Mouse (Mus musculus): ENCODE measurements around the gene Cyp26a1.
A peak's percentile ranks its signal among the peaks of the same experiment; 100 is the strongest.

Gene Cyp26a1

DNA sequence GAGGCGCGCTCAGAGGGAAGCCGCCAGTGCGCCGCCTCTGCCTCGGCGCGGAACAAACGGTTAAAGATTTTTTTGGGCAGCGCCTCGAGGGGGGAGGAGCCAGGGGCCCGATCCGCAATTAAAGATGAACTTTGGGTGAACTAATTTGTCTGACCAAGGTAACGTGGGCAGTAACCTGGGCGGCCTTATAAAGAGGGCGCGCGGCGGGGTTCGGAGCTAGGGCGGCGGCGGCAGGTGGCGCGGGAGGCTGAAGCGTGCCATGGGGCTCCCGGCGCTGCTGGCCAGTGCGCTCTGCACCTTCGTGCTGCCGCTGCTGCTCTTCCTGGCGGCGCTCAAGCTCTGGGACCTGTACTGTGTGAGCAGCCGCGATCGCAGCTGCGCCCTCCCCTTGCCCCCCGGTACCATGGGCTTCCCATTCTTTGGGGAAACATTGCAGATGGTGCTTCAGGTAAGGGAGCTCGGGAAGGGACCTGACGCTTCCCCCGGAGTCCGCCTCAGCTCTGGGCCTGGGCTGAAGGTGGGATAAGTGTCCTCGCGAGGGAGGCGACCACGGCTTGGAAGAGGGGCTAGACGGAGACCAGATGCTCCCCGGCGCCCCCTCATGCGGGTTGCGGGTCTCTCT is at the start of gene Cyp26a1:
Cyp26a1 (plus strand) TSS at position 148 of the 622 bp plus-strand sequence.
- DNase-seq: no peak

DNA sequence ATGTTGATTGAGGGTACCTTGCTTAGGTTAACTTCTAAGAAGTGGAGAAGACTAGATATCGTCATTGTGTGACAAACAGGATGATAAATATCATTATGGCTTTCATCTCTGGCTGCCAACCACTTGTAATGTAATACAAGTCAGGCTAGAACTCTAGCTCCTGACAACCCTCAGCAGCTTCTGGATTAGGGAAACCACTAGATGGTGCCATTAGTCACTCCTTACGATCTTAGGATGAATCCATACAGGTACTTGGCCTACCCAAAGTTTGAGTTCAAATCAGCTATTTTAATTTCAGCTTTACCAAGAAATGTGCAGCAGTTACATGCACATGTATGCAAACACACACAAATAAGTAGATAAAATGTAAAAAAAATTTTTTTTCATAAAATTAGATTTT is 49.6 kb upstream of the Cyp26a1 start:
- DNase-seq: no peak

DNA sequence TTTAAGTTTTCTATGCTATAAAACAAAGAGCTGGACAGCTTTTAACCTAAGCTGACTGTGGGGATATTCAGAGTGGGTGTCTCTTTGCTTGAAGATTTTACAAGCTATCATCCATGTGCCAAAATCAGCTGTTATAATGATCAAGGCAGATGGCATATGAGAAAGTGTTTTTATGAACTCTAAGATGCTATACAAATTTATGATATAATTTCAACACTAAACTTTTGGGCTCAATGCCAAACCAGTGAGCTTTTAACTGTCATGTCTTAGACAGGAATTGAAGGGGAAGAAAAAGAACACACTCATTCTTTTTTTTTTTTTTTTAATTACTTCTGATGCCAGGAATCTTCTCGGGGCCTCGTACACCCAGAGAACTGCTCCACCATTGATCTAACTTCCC is 47.1 kb upstream of the Cyp26a1 start:
- no peak for DNase-seq

DNA sequence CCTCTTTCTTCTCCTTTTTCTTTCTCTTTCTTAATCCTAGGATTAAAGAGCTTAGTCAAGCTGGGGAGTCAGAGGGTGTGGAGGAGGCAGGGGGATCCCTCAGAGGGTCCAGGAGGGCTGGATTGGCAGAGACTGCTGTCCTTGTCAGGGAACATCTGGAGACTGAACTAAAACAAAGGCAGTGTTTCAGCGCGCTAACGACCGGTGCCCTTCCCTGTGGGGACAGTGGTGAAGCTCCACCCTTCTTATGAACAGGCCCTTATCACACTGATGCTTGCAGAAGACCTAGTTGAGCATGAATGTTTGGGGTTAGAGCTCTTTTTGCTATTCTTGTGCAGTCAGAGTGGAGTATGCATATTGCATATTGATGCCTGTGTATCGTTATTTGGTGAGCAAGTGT is 43.6 kb upstream of the Cyp26a1 start:
- no peak for DNase-seq

DNA sequence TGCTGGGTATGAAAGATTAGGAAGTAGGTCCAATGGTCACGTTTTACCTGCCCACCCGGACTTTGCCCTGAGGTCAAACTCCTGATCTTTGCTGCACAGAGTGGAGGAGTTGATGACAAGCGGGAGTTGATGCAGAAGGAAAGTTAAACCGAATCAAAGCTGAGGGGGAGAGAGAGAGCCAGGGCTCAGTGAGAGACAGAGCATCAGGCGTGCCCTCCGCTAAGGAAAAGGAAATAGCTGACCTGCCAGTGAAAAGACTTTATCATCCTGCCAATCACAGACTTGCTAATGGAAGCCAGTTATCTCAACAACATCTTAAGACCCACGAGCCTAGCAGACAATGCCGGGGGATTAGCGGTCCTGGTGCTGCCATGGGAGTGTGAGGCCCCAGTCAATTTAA is 41.2 kb upstream of the Cyp26a1 start:
- DNase-seq: peak; percentile 68

DNA sequence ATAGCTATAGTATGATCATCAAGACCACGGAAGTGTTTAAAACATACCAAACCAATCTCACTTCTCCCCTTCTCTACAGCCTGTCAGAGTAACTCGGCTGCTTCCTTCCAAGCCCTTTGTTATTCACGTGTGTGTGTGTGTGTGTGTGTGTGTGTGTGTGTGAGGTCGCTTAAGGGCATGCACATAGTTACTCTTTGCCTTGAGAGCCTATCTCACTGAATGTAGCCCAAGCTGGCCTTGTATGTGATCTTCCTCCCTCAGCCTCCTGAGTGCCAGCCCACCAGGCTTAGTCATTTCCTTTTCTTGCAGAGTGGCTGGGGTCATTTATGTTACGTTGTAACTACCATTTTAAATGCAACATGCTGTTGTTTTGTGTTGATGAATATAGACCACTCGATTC is 32.3 kb upstream of the Cyp26a1 start:
- no peak for DNase-seq

DNA sequence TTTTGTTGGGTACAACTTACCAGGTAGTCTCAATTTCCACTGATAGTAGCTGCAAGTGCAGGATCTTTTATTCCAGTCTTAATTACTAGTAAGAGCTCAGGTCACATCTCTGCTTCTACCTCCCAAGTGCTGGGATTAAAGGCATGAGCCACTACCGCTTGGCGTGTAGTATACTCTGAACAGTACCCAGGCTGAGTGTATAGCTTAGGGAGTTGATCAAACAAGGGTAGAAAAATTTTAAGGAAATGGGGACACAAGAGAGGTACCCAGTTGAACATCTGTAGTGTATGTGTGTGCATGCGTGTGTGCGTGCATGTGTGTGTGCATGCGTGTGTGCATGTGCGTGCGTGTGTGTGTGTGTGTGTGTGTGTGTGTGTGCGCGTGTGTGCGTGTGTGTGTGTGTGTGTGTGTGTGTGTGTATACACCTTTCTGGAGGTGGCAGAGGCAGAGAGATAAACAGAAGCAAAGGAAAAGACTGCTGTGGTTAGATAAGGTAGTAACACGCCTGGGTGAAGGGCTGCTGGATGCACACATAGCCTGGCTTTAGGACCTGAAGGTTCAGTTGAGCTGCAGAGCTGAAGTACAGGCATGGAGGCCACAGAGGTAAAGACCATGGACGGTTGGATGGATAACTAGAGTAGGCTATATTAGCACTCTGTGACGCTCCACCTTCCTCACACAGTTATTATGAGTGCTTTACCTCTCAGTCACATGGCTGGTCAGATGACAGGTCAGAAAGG is 29.6 kb upstream of the Cyp26a1 start:
- no peak for DNase-seq

DNA sequence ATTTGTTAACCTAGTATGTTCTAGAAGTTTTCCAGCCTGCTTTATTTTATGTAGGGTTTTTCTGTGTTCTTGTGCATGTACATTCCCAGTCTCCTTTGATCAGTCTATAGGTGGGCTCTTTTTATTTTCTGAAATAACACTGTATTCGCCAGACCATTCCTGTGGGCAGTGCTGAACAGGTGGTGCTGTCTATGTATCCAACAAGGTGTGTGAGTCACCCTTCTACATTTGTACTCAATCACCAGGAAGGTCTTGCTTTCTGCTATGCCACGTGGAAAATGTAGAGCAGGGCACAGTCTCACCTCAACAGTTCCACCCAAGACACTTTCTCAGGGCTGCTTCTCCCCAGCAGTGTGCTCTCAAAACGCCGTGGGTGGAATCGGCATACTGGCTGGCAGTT is 28.9 kb upstream of the Cyp26a1 start:
- DNase-seq: no peak

DNA sequence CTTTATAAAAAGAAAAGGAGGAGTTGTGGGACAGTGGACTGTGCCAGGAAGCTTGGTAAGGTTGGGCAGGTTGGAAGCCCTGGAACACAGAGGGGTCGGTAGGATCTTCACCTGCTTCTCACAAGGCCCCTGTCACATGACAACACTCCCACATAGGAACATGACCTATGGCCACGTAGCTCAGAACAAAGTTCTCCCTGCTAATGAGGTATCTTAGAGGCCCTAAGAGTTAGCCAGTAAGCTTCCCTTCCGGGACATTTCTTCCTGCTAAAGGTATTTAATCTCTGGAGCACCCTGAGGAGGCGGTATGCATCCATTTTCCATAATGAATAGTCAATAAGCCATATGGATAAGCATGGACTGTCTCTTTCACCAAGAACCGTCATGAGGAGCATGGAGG is 28.1 kb upstream of the Cyp26a1 start:
- DNase-seq: no peak

DNA sequence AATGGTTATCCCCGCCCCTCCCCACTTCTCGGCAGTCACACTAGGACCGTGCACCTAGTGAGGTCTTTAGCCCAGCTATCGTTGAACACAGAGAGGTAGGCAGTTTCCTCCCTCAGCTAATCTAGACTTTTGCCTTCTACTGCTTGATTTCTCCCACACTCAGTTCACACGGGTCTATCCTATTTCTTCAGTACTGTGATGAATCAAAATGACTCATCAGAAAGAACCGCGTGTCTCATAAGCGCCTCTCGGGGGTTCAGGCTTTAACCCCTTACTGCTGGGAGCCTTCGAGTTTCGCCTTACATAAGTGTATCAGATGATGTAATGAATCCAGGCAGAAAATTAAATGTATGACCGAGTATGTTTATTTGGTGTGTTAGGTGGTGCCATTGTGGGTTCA is 24.2 kb upstream of the Cyp26a1 start:
- DNase-seq: no peak

DNA sequence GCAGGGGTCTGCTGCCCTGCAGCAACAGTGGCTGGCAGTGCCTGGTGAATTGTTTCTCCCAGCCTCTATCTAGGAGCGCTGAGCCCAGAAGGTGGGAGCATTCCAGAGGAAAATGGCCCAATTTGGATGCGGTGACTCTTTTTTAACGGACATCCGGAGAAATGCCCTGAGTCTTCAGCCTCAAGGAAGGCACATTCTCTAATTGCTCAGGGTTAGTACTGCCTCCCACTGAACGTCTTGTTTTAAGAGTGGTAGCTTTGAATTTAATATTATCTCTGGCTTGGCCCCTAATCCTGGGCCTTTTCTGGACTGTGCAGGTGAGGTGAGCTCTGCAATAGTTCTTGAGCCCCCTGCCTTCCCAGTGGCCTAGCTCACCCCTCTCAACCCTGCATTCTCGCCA is 12.3 kb upstream of the Cyp26a1 start, which contains the start of gene Cyp26c1:
Cyp26c1 (plus strand) TSS at position 301 of the 400 bp plus-strand sequence.
- no peak for DNase-seq

DNA sequence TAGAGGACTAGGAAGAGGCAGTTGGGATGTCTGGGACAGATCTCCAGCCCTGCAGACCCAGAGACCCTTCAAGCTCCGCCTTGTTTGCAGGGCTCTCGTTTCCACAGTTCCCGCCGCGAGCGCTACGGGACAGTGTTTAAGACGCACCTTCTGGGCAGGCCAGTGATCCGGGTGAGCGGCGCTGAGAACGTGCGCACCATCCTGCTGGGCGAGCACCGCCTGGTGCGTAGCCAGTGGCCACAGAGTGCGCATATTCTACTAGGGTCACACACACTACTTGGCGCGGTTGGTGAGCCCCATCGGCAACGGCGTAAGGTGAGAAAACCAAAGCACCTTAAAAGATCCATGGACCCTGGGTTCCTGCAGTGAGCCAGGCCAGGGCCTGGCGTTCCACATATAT is 11.3 kb upstream of the Cyp26a1 start:
- DNase-seq: no peak

DNA sequence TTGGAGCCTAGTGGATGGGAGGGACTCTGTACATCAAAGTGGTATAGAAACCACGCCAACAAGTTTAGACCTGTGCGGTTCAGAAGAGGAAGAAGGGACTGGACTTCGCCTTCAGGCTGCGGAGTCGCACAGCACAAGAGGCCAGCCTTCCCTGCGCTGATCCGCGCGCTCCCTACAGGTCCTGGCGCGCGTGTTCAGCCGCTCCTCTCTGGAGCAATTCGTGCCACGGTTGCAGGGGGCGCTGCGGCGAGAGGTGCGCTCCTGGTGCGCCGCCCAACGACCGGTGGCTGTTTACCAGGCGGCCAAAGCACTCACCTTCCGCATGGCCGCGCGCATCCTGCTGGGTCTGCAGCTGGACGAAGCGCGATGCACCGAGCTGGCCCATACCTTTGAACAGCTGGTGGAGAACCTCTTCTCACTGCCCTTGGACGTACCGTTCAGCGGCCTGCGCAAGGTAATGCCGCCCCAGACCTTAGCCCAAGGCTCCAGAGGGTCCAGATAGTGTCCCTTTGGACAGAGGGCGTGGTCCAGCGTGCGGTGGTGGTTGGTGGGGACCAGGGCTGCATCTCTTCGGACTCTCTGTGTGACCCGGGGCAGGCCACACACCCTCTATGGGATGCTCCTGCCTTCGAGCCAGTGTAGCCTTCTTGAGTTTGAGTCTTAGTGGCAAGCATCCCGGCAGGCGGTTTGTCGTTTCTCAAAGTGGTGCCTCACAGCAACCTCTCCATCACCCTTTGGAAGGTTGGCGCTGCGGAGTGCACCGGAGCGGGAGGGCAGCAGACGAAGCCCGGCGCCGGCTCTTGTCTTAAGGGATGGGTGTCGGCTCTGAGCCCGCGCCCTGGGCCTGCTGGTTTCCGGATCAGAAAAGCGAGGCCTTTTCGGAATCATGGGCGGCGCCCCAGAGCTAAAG is 10.4 kb upstream of the Cyp26a1 start:
- no peak for DNase-seq

DNA sequence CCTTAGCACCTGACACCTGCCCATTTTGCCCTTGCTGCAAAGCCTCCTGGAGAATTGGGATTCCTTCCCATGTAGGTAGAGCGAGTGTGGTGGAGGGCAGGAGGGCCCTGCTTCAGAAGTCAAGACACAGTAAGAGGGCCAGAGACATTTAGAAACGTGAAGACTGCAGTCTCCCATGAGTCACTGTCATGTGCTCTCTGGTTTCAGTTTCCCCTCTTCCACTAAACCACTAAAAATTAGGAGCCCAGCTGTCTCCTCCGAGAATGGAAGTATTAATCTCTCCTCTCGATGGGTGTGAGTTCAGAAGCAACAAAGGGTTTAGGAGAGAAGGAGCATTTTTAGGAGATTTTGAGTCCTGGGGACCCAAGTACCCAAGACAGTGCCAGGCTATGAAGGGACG is 8.1 kb upstream of the Cyp26a1 start:
- DNase-seq: no peak

DNA sequence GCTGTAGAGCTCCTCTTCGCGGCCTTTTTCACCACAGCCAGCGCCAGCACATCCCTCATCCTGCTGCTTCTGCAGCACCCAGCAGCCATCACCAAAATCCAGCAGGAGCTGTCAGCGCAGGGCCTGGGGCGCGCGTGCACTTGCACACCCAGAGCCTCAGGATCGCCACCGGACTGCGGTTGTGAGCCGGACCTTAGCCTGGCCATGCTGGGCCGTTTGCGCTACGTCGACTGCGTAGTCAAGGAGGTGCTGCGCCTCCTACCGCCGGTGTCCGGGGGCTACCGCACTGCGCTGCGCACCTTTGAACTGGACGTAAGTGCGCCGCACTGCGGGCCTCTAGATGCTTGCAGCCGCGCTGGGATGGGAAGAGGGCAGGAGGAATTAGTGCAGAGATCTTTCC is 6.9 kb upstream of the Cyp26a1 start:
- no peak for DNase-seq

DNA sequence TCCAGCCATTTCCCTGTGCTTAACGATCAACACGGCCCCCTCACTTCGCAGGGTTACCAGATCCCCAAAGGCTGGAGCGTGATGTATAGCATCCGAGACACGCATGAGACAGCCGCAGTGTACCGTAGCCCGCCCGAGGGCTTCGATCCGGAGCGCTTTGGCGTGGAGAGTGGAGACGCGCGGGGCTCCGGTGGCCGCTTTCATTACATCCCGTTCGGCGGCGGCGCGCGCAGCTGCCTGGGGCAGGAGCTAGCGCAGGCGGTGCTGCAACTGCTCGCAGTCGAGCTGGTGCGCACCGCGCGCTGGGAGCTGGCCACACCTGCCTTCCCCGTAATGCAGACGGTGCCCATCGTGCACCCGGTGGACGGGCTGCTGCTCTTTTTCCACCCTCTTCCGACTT is 4.7 kb upstream of the Cyp26a1 start:
- DNase-seq: no peak

DNA sequence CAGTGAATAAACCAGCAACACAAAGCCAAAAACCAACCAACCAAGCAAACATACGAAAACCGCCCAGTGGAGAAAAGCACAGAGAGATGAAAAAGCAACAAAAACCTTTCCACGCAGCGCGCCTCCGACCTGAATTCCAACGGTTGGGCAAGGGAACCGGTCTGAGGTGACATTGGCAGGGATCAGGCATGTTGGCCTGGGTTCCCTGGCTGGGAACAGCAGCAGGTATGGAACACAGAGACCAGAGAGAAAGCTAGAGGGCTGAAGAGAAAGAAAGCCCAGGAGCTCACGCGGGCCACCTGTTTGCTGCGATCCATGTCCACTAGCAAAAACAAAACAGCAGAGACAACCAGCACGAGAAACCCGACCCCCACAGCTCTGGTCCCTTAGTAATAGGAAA is 2.5 kb upstream of the Cyp26a1 start:
- no peak for DNase-seq

DNA sequence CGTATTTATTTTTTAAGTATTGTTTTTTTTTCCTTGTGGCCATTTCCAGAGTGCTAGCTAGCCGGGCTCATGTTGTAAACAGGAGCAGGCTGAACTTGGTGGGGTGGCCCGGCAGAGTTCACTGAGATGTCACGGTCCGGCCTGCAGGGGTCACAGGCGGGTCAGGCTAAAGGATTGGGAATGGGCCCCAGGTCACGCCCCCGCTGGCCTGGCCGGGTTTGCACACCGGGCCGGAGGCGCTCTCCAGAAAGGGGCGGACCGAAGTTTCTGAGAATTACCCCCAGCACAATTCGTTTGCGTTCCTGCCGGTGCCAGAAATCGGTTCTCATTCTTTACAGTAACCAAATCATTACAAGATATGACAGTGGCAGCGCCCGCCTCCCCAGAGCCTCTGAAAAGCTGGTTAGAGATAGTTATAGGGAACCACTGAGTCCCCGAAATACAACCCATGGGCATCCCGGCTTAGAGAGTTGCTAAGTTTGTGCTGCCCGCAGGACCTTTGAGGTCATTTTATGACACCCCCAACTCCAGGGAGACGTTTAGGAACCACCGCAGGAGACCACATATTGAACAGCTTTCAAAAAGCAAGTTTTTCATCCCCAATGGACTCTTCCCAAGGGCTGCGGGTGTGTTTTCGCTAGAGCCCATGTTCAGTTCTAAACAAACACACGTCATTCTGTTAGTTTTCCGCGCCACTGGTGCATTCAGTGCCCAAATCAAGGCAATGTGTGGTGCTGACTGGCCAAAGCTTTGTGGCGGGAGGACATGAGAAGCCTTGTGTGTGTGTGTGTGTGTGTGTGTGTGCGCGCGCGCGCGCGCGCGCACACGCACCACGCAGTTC is 1.6 kb upstream of the Cyp26a1 start:
- no peak for DNase-seq

DNA sequence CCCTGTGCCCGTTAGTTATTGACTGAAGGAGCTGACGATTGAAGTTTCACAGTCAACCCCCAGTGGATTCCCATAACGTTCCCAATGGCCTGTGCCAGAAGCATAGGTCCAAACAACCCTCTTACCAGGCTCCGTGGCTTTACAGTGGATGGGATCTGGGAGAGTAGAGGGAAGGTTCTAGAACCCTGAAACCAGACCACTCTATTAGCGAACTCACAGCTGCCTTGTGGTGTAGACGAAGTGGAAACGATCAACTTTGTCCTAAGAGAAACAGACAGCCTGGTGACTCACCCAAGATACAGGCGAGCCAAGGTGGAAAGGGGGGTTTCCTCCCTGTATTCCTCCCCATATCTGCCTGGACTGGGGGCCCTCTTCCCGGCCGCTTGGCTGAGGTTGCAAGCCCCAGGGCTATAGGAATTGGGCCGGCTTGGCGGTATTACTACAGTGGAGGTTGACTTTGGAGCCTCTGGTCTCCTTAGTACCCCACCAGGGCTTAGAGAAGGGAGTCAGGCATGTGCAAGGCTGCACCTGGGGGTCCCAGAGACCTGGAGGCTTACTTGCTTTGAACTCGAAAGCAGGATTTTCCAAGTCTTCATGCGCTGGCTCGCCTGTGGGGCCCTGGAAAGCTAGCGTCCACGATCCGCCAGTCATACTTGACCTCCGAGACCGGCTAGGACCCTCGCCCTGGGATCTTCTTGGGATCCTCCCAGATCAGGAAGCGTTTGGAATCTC is 829 bp upstream of the Cyp26a1 start:
- DNase-seq: no peak

DNA sequence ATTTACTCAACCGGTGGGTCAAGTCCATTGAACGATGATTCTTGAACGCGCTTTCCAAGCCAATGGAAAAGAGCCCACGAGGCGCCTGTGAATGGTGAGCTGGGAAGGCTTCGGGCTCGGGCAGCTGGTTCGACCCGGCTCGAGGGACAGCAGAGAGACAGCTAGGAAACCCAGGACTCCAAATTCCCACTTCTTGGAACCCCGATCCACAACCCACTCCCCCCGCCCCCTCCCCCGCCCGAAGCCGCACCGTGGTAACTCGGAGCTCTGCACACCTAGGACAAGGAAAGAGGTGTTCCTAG is 312 bp upstream of the Cyp26a1 start:
- DNase-seq: no peak

DNA sequence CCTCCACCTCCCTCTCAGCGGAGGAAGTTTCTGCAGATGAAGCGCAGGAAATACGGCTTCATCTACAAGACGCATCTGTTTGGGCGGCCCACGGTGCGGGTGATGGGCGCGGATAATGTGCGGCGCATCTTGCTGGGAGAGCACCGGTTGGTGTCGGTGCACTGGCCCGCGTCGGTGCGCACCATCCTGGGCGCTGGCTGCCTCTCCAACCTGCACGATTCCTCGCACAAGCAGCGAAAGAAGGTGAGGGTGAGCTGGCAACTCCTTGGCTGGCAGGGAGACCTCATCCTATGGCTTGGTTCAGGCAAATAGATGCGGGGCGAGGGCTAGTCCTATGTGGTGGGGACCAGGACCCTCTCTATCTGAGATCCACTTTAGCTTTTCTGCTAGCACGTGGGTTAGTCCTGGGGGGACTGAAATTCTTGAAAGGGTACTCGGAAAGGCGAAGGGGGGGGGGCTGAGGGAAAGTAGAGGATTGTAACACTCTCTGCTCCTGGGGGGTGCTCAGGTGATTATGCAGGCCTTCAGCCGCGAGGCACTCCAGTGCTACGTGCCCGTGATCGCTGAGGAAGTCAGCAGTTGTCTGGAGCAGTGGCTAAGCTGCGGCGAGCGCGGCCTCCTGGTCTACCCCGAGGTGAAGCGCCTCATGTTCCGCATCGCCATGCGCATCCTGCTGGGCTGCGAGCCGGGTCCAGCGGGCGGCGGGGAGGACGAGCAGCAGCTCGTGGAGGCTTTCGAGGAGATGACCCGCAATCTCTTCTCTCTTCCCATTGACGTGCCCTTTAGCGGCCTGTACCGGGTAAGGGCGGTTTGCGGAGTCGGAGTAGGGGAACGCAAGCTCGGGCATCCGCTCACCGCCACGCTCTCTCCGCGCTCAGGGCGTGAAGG is 919 bp downstream of the Cyp26a1 start:
- DNase-seq: no peak
